Mouse (Mus musculus): ENCODE results near the gene Tmem127.

- no peak for TF ChIP-seq GATA1 (IDR thresholded peaks at IDR 0.05; ENCODE audit: low read length)
- no peak for TF ChIP-seq TAL1 (IDR thresholded peaks at IDR 0.05; ENCODE audit: low read length)
Observed at GRCm38 (mm10) chr2:127255294-127255693, 7.6 kb downstream of the Tmem127 start.
